Mouse (Mus musculus) MEL (cell line): ENCODE data around the gene Foxo3. TPM values are rescaled to one million over a fixed set of nuclear protein-coding genes. Genes with fewer than 3 reads are reported as not detected.

Source experiments
- DNase-seq: peaks from one replicate; pipeline ENCODE4 v3.0.0; 2011; ENCODE audit warnings: low read depth, low spot score
- H3K27ac ChIP-seq: 2 replicates; pipeline ENCODE4 v1.5.1; 2012; ENCODE audit warnings: low read depth, mild to moderate bottlenecking, control low read depth, low read length, moderate library complexity; ENCODE audit not compliant: control insufficient read depth
- H3K27me3 ChIP-seq, 2 experiments: fragments of 150-350 bp in 1 of 2; sonication (generic) in 1 of 2; 2 replicates each; pipeline ENCODE4 v1.6.1; 2012; ENCODE audit warnings: low read length in 2 of 2, mild to moderate bottlenecking in 2 of 2, improper control_type of control experiment in 1 of 2, moderate library complexity in 1 of 2; ENCODE audit not compliant: insufficient read depth in 2 of 2, control insufficient read depth in 1 of 2
- H3K36me3 ChIP-seq, 2 experiments: 2 replicates each; pipeline ENCODE4 v1.6.1; 2012 to 2014; ENCODE audit warnings: low read length in 2 of 2, improper control_type of control experiment in 1 of 2, inconsistent platforms in 1 of 2, mild to moderate bottlenecking in 1 of 2; ENCODE audit not compliant: insufficient read depth in 2 of 2, control insufficient read depth in 1 of 2
- H3K4me1 ChIP-seq, 2 experiments: fragments of 150-350 bp in 1 of 2; sonication (generic) in 1 of 2; 2 replicates each; pipeline ENCODE4 v1.6.1; 2012; ENCODE audit warnings: low read length in 2 of 2, improper control_type of control experiment in 1 of 2, mild to moderate bottlenecking in 1 of 2; ENCODE audit not compliant: insufficient read depth in 2 of 2, control insufficient read depth in 1 of 2
- H3K4me3 ChIP-seq, 2 experiments: fragments of 150-350 bp in 1 of 2; sonication (generic) in 1 of 2; 2 replicates each; pipeline ENCODE4 v1.5.1; 2012; ENCODE audit warnings: low read depth in 2 of 2, low read length in 2 of 2, mild to moderate bottlenecking in 2 of 2, moderate library complexity in 2 of 2, control low read depth in 1 of 2, improper control_type of control experiment in 1 of 2; ENCODE audit not compliant: control insufficient read depth in 1 of 2, insufficient read depth in 1 of 2
- H3K79me2 ChIP-seq: 2 replicates; pipeline ENCODE4 v1.6.1; 2012; ENCODE audit warnings: mild to moderate bottlenecking, low read length, moderate library complexity; ENCODE audit not compliant: control insufficient read depth, poor library complexity, insufficient read depth
- H3K9ac ChIP-seq: 2 replicates; pipeline ENCODE4 v1.6.1; 2012; ENCODE audit warnings: low read depth, mild to moderate bottlenecking, control low read depth, low read length, moderate library complexity; ENCODE audit not compliant: control insufficient read depth, poor library complexity, severe bottlenecking
- H3K9me3 ChIP-seq: fragments of 150-350 bp; sonication (generic); replicated peaks from 2 replicates; pipeline ENCODE4 v1.6.1; 2012; ENCODE audit warnings: mild to moderate bottlenecking, low read length, improper control_type of control experiment, moderate library complexity; ENCODE audit not compliant: insufficient read depth
- CHD2 ChIP-seq: IDR thresholded peaks from 2 replicates; pipeline ENCODE4 v1.6.1; 2011; ENCODE audit warnings: low read length, improper control_type of control experiment
- CTCF ChIP-seq, 3 experiments: IDR thresholded peaks in 2 of 3; conservative IDR thresholded peaks in 1 of 3; 2 replicates each; pipeline ENCODE4 v1.5.1; 2011 to 2012; ENCODE audit warnings: low read length in 3 of 3, low read depth in 2 of 3, mild to moderate bottlenecking in 2 of 3, improper control_type of control experiment in 1 of 3, inconsistent platforms in 1 of 3, mixed read lengths in 1 of 3, moderate library complexity in 1 of 3; ENCODE audit not compliant: control insufficient read depth in 1 of 3, insufficient read depth in 1 of 3, poor library complexity in 1 of 3, severe bottlenecking in 1 of 3
- E2F4 ChIP-seq: IDR thresholded peaks from 2 replicates; pipeline ENCODE4 v1.6.1; 2011; ENCODE audit warnings: low read depth, low read length, improper control_type of control experiment, borderline replicate concordance
- ELF1 ChIP-seq: IDR thresholded peaks from 2 replicates; pipeline ENCODE4 v1.6.1; 2014; ENCODE audit warnings: low read depth, mild to moderate bottlenecking, inconsistent platforms, low read length, improper control_type of control experiment, moderate library complexity
- EP300 ChIP-seq, 2 experiments: IDR thresholded peaks; 2 replicates each; pipeline ENCODE4 v1.6.1; 2011; ENCODE audit warnings: improper control_type of control experiment in 2 of 2, low read length in 2 of 2, low read depth in 1 of 2, mild to moderate bottlenecking in 1 of 2
- ETS1 ChIP-seq: IDR thresholded peaks from 2 replicates; pipeline ENCODE4 v1.6.1; 2012; ENCODE audit warnings: low read depth, mild to moderate bottlenecking, inconsistent platforms, low read length, improper control_type of control experiment, moderate library complexity
- GATA1 ChIP-seq: IDR thresholded peaks from 2 replicates; pipeline ENCODE4 v1.6.1; 2011; ENCODE audit warnings: low read depth, low read length, improper control_type of control experiment
- HCFC1 ChIP-seq: IDR thresholded peaks from 2 replicates; pipeline ENCODE4 v1.6.1; 2012; ENCODE audit warnings: low read depth, mild to moderate bottlenecking, inconsistent platforms, low read length, improper control_type of control experiment, moderate library complexity
- MAX ChIP-seq: IDR thresholded peaks from 2 replicates; pipeline ENCODE4 v1.6.1; 2011; ENCODE audit warnings: low read length, improper control_type of control experiment
- MAZ ChIP-seq: IDR thresholded peaks from 2 replicates; pipeline ENCODE4 v1.6.1; 2012; ENCODE audit warnings: low read depth, mild to moderate bottlenecking, inconsistent platforms, low read length, improper control_type of control experiment
- MXI1 ChIP-seq: IDR thresholded peaks from 2 replicates; pipeline ENCODE4 v1.6.1; 2011; ENCODE audit warnings: mild to moderate bottlenecking, low read depth, low read length, improper control_type of control experiment
- MYB ChIP-seq: IDR thresholded peaks from 2 replicates; pipeline ENCODE4 v1.6.1; 2011; ENCODE audit warnings: mild to moderate bottlenecking, low read depth, low read length, improper control_type of control experiment
- POLR2A ChIP-seq, 2 experiments: IDR thresholded peaks; 2 replicates each; pipeline ENCODE4 v1.6.1; 2011 to 2012; ENCODE audit warnings: low read length in 2 of 2, mild to moderate bottlenecking in 2 of 2, control low read depth in 1 of 2, improper control_type of control experiment in 1 of 2, low read depth in 1 of 2, moderate library complexity in 1 of 2; ENCODE audit not compliant: control insufficient read depth in 1 of 2, insufficient read depth in 1 of 2, poor library complexity in 1 of 2
- POLR2AphosphoS5 ChIP-seq: IDR thresholded peaks from 2 replicates; pipeline ENCODE4 v1.6.1; 2012; ENCODE audit warnings: low read depth, borderline replicate concordance, mild to moderate bottlenecking, inconsistent platforms, low read length, moderate library complexity, mixed read lengths
- RAD21 ChIP-seq: IDR thresholded peaks from 2 replicates; pipeline ENCODE4 v1.6.1; 2011; ENCODE audit warnings: mild to moderate bottlenecking, low read depth, low read length, improper control_type of control experiment
- RCOR1 ChIP-seq: IDR thresholded peaks from 2 replicates; pipeline ENCODE4 v1.6.1; 2012; ENCODE audit warnings: low read depth, mild to moderate bottlenecking, inconsistent platforms, low read length, improper control_type of control experiment
- SMC3 ChIP-seq: IDR thresholded peaks from 2 replicates; pipeline ENCODE4 v1.6.1; 2011; ENCODE audit warnings: low read depth, low read length, improper control_type of control experiment
- TAL1 ChIP-seq: IDR thresholded peaks from 2 replicates; pipeline ENCODE4 v1.6.1; 2012; ENCODE audit warnings: mild to moderate bottlenecking, inconsistent platforms, low read length, moderate library complexity, mixed read lengths
- USF2 ChIP-seq, 2 experiments: IDR thresholded peaks; 2 replicates each; pipeline ENCODE4 v1.6.1; 2011 to 2012; ENCODE audit warnings: improper control_type of control experiment in 2 of 2, low read length in 2 of 2, borderline replicate concordance in 1 of 2, inconsistent platforms in 1 of 2, low read depth in 1 of 2, mild to moderate bottlenecking in 1 of 2; ENCODE audit not compliant: insufficient read depth in 1 of 2
- ZC3H11A ChIP-seq: IDR thresholded peaks from 2 replicates; pipeline ENCODE4 v1.6.1; 2012; ENCODE audit warnings: low read depth, mild to moderate bottlenecking, inconsistent platforms, low read length, improper control_type of control experiment
- ZKSCAN1 ChIP-seq: IDR thresholded peaks from 2 replicates; pipeline ENCODE4 v1.6.1; 2012; ENCODE audit warnings: low read depth, mild to moderate bottlenecking, inconsistent platforms, low read length, improper control_type of control experiment, moderate library complexity
- ZMIZ1 ChIP-seq: IDR thresholded peaks from 2 replicates; pipeline ENCODE4 v1.6.1; 2012; ENCODE audit warnings: low read depth, mild to moderate bottlenecking, inconsistent platforms, low read length, improper control_type of control experiment, moderate library complexity
- ZNF384 ChIP-seq: IDR thresholded peaks from 2 replicates; pipeline ENCODE4 v1.6.1; 2012; ENCODE audit warnings: low read depth, mild to moderate bottlenecking, inconsistent platforms, low read length, improper control_type of control experiment
- polyA plus RNA-seq, 2 experiments: library from polyadenylated mRNA; stranded (reverse) in 1 of 2; unstranded in 1 of 2; fragments of >175 nt in 1 of 2; fragments of >200 nt in 1 of 2; gene quantifications; 2 replicates each; pipeline versions ENCODE4 v1.2.1 to v1.2.4; 2012; ENCODE audit warnings: low replicate concordance in 2 of 2, low read depth in 1 of 2; ENCODE audit not compliant: insufficient read length in 2 of 2, insufficient read depth in 1 of 2, missing spikeins in 1 of 2
- total RNA-seq: library from RNA; depleted of rRNA; stranded (reverse); fragments of 300-350 nt; gene quantifications from 2 replicates; pipeline ENCODE4 v1.2.3, GENCODE M21; 2012

The Foxo3 gene
- total and polyA plus RNA-seq, 3 experiments: 21.0 to 103 (median 27.2) TPM

- H3K36me3 ChIP-seq: no peaks in the 10 kb centered on the region
- H3K9me3 ChIP-seq: no peaks in the 10 kb centered on the region
- H3K4me3 ChIP-seq: no peak overlapping the region
- H3K27me3 ChIP-seq: peaks cover 0 to 4% of the 10 kb centered on the region in 2 experiments; a peak in 2 of 4 replicates
- DNase-seq: no peak
- TF ChIP-seq CHD2 (no peak), MXI1 (no peak), MYB (no peak), POLR2A (IDR thresholded peaks at IDR 0.05; ENCODE audit: control insufficient read depth in 1 of 2, insufficient read depth in 1 of 2, low read depth in 1 of 2, low read length in 2 of 2, poor library complexity in 1 of 2) (no peak), E2F4 (no peak)
- H3K79me2 ChIP-seq: no peaks in the 10 kb centered on the region
- H3K4me1 ChIP-seq: no peaks in the 10 kb centered on the region; a peak in 1 of 4 replicates
- H3K9ac ChIP-seq: no peak overlapping the region
- H3K27ac ChIP-seq: no peak overlapping the region
These were observed 133.8 kb downstream of the Foxo3 start for GRCm38 (mm10) chr10:42142791-42143190.

GRCm38 (mm10) chr10:42142081-42142480, 134.5 kb downstream of the Foxo3 start:
- H3K4me1 ChIP-seq: no peaks in the 10 kb centered on the region; a peak in 1 of 4 replicates
- no peak overlapping the region for H3K27ac ChIP-seq
- no peaks in the 10 kb centered on the region for H3K79me2 ChIP-seq
- TF ChIP-seq SMC3 (no peak; the same call in 1 of the 2 replicates), EP300 (IDR thresholded peaks at IDR 0.05; ENCODE audit: low read depth in 1 of 2, low read length in 2 of 2) (peak in 1 of 2 experiments; percentile 28; a peak in 1 of 4 replicates), ETS1 (peak; percentile 90), RAD21 (peak; percentile 4), RCOR1 (peak; percentile 49)
- H3K27me3 ChIP-seq: peaks cover 0 to 4% of the 10 kb centered on the region in 2 experiments; a peak in 2 of 4 replicates
- H3K4me3 ChIP-seq: no peak overlapping the region
- H3K9ac ChIP-seq: no peak overlapping the region
- H3K36me3 ChIP-seq: no peaks in the 10 kb centered on the region
- H3K9me3 ChIP-seq: no peaks in the 10 kb centered on the region
- peak; percentile 59 for DNase-seq

DNA sequence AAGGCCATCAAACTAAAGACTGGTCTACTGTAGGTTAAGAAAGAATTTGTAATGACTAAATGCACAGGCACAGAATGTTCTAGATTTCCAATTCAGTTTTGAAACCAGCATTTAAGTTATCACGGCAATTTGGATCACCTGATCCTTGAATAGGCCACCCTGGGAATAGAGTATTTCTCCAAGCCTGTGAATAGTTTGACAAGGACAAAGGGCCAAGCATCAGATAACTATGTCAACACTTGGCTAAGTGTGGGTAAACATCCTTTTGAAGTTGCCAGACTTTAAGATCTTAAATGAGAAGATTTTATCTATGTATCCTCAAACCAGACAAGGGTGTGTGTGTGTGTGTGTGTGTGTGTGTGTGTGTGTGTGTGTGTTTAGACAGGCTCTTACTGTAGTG, 136.8 kb downstream of the Foxo3 start:
- no peak for TF ChIP-seq TAL1
- no peak for TF ChIP-seq ZNF384
- no peak for TF ChIP-seq MAZ
- no peak for TF ChIP-seq MYB
- TF ChIP-seq MAX: no peak
- TF ChIP-seq ZMIZ1: no peak
- TF ChIP-seq ZC3H11A: no peak
- TF ChIP-seq MXI1: no peak
- no peak for TF ChIP-seq GATA1
- no peak for TF ChIP-seq RCOR1
- no peak for TF ChIP-seq HCFC1
- TF ChIP-seq ZKSCAN1: no peak
- no peak for TF ChIP-seq USF2 (IDR thresholded peaks at IDR 0.05; ENCODE audit: borderline replicate concordance in 1 of 2, insufficient read depth in 1 of 2, low read depth in 1 of 2, low read length in 2 of 2)
- no peak for TF ChIP-seq CTCF (IDR thresholded peaks at IDR 0.05 in 2 of 3, conservative IDR thresholded peaks at IDR 0.05 in 1 of 3; ENCODE audit: control insufficient read depth in 1 of 3, insufficient read depth in 1 of 3, low read depth in 2 of 3, low read length in 3 of 3, poor library complexity in 1 of 3, severe bottlenecking in 1 of 3)
- TF ChIP-seq POLR2AphosphoS5: no peak
- TF ChIP-seq POLR2A (IDR thresholded peaks at IDR 0.05; ENCODE audit: control insufficient read depth in 1 of 2, insufficient read depth in 1 of 2, low read depth in 1 of 2, low read length in 2 of 2, poor library complexity in 1 of 2): no peak
- TF ChIP-seq ELF1: no peak
- H3K27ac ChIP-seq: no peak overlapping the region
- H3K36me3 ChIP-seq: no peaks in the 10 kb centered on the region
- H3K4me3 ChIP-seq: no peak overlapping the region
- peaks cover 0 to 4% of the 10 kb centered on the region in 2 experiments; a peak in 1 of 4 replicates for H3K27me3 ChIP-seq
- no peak overlapping the region for H3K9ac ChIP-seq
- no peaks in the 10 kb centered on the region for H3K9me3 ChIP-seq
- H3K79me2 ChIP-seq: no peaks in the 10 kb centered on the region
- no peak for DNase-seq
- H3K4me1 ChIP-seq: no peaks in the 10 kb centered on the region; a peak in 1 of 4 replicates
